Mouse (Mus musculus) intestine, postnatal 0 days (tissue): ENCODE data around the gene Ranbp10. TPM values are rescaled to one million over a fixed set of nuclear protein-coding genes. Genes with fewer than 3 reads are reported as not detected.

Source experiments
- ATAC-seq: fragments of 200-750 bp; cut with Nextera tagmentation; 2 replicates; pipeline ENCODE4 v1.8.0; 2017; ENCODE audit warnings: mild to moderate bottlenecking, moderate TSS enrichment, moderate library complexity
- H3K27ac ChIP-seq: fragments of 300-500 bp; sonication (generic); 2 replicates; pipeline ENCODE4 v1.5.1; 2014; ENCODE audit warnings: mild to moderate bottlenecking, low read depth, low read length, moderate library complexity
- H3K27me3 ChIP-seq: fragments of 300-500 bp; sonication (generic); replicated peaks from 2 replicates; pipeline ENCODE4 v1.6.1; 2014; ENCODE audit warnings: low read length, mixed read lengths; ENCODE audit not compliant: control insufficient read depth, insufficient read depth
- H3K36me3 ChIP-seq: fragments of 300-500 bp; sonication (generic); 2 replicates; pipeline ENCODE4 v1.6.1; 2014; ENCODE audit warnings: mild to moderate bottlenecking, moderate library complexity; ENCODE audit not compliant: control insufficient read depth, insufficient read depth
- H3K4me1 ChIP-seq: fragments of 300-500 bp; sonication (generic); replicated peaks from 2 replicates; pipeline ENCODE4 v1.6.1; 2014; ENCODE audit warnings: antibody characterized with exemption, low read length, mixed read lengths; ENCODE audit not compliant: control insufficient read depth, insufficient read depth
- H3K4me2 ChIP-seq: fragments of 300-500 bp; sonication (generic); replicated peaks from 2 replicates; pipeline ENCODE4 v1.6.1; 2014; ENCODE audit warnings: low read depth, mild to moderate bottlenecking, moderate library complexity
- H3K4me3 ChIP-seq: fragments of 300-500 bp; sonication (generic); 2 replicates; pipeline ENCODE4 v1.5.1; 2014; ENCODE audit warnings: low read depth, low read length
- H3K9ac ChIP-seq: fragments of 300-500 bp; sonication (generic); 2 replicates; pipeline ENCODE4 v1.6.1; 2014; ENCODE audit warnings: mild to moderate bottlenecking, low read depth, low read length
- H3K9me3 ChIP-seq: fragments of 300-500 bp; sonication (generic); 2 replicates; pipeline ENCODE4 v1.6.1; 2016; ENCODE audit warnings: mixed run types; ENCODE audit not compliant: control insufficient read depth
- CTCF ChIP-seq: sonication (generic); IDR thresholded peaks from 2 replicates; pipeline ENCODE4 v1.5.1; 2016; ENCODE audit warnings: low read depth, mild to moderate bottlenecking, control low read depth, antibody characterized with exemption, moderate library complexity
- WGBS: fragments of 180-500 bp; shearing (Covaris S2); extraction: QIAGEN DNeasy Blood & Tissue Kit; methylation state at CpG from one replicate; pipeline ENCODE4 v1.1.7; 2014; 5-methylcytosine and 5-hydroxymethylcytosine counted together
- polyA plus RNA-seq: library from polyadenylated mRNA; unstranded; fragments of >200 nt; fragmentation: Nextera tagmentation; extraction: Ambion mirVana; gene quantifications from 2 replicates; pipeline ENCODE4 v1.2.1, GENCODE M21; 2015

Ranbp10 gene
- polyA plus RNA-seq, 1 experiment from 2014 or later: 4.1 TPM

DNA sequence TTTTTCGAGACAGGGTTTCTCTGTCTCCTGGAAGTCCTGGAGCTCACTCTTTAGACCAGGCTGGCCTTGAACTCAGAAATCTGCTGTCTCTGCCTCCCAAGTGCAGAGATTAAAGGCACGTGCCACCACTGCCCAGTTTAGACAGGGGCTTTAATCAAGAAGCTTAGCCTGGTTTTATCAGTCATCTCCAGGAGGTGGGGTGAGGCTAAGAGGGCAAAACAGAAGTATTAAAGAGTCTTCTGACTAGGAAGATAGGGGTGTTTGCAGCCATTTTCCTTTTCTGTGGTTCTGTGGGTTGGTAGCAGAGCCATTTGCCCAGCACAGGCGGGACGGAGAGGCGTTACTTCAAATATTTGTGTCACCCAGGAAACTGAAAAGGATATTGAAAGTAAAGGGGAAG, 32.2 kb upstream of the Ranbp10 start:
- H3K27me3 ChIP-seq: no peaks in the 10 kb centered on the region
- no peaks in the 10 kb centered on the region for H3K36me3 ChIP-seq
- H3K4me3 ChIP-seq: no peak overlapping the region
- 45% methylated on average over 5 of the region's 5 CpGs for WGBS
- no peak overlapping the region; the same call in 1 of the 2 replicates for H3K4me2 ChIP-seq
- peak overlapping the region; percentile 4; the same call in 1 of the 2 replicates for H3K9ac ChIP-seq
- TF ChIP-seq CTCF: no peak
- H3K9me3 ChIP-seq: no peaks in the 10 kb centered on the region
- peaks cover 10% of the 10 kb centered on the region for H3K4me1 ChIP-seq
- ATAC-seq: no peak
- peak overlapping the region; percentile 51; the same call in 1 of the 2 replicates for H3K27ac ChIP-seq

DNA sequence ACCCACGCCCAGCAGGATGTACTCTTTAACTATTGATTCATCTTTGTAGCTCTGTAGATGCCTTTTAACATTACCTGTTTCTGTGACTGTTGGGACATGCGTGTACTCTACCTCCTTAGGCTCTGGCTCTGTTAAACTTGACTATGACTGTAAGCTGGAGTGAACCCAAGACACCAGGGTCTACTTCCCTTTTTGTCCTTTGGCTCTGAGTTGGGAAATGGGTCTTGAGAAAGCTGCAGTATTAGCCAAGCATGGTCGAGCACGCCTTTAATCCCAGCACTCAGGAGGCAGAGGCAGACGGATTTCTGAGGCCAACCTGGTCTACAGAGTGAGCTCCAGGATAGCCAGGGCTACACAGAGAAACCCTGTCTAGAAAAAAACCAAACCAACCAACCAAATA, 31.3 kb upstream of the Ranbp10 start:
- Histone ChIP-seq H3K9me3 (no peaks in the 10 kb centered on the region), H3K36me3 (no peaks in the 10 kb centered on the region), H3K4me2 (no peak overlapping the region), H3K4me3 (no peak overlapping the region), H3K27ac (no peak overlapping the region), H3K9ac (no peak overlapping the region), H3K27me3 (no peaks in the 10 kb centered on the region), H3K4me1 (peaks cover 10% of the 10 kb centered on the region)
- WGBS: 80% methylated on average over 5 of the region's 5 CpGs
- no peak for TF ChIP-seq CTCF
- no peak for ATAC-seq

DNA sequence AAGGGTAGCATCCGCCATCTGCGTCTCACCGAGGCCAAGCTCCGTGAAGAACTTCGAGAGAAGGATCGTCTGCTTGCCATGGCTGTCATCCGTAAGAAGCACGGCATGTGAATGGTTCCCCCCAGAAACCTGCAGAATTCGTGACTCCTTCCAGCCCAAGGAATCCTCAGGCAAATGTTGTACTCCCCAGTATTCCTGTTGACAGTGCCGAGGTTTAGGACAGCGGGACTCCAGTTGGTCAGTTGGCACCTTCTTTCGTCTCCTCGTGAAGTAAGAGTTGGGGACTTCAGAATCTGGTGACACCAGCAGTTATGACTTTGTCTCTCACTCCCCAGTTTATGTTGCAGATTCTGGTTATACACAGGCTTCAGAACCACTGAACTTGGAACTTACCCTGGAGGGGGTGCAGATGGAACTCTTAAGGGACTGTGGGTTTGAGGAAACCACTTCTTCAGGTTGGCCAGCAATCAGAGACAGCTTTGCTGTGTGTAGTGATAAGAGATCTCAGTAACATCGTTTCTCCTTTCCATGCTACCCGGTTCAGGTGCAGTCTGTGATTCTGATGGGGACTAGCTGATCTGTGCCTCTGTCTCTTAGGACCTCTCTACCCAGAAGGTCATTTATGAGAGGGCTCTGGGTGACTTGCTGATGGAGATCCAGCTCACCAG, 29.2 kb upstream of the Ranbp10 start:
- H3K36me3 ChIP-seq: no peaks in the 10 kb centered on the region
- H3K9ac ChIP-seq: peak overlapping the region; percentile 81
- no peak for ATAC-seq
- 9% methylated on average over 15 of the region's 15 CpGs for WGBS
- H3K4me3 ChIP-seq: peak overlapping the region; percentile 80
- peaks cover 5% of the 10 kb centered on the region for H3K4me1 ChIP-seq
- peak overlapping the region; percentile 97 for H3K4me2 ChIP-seq
- no peaks in the 10 kb centered on the region for H3K9me3 ChIP-seq
- TF ChIP-seq CTCF: no peak
- H3K27ac ChIP-seq: peak overlapping the region; percentile 82; the same call in 1 of the 2 replicates
- no peaks in the 10 kb centered on the region for H3K27me3 ChIP-seq

DNA sequence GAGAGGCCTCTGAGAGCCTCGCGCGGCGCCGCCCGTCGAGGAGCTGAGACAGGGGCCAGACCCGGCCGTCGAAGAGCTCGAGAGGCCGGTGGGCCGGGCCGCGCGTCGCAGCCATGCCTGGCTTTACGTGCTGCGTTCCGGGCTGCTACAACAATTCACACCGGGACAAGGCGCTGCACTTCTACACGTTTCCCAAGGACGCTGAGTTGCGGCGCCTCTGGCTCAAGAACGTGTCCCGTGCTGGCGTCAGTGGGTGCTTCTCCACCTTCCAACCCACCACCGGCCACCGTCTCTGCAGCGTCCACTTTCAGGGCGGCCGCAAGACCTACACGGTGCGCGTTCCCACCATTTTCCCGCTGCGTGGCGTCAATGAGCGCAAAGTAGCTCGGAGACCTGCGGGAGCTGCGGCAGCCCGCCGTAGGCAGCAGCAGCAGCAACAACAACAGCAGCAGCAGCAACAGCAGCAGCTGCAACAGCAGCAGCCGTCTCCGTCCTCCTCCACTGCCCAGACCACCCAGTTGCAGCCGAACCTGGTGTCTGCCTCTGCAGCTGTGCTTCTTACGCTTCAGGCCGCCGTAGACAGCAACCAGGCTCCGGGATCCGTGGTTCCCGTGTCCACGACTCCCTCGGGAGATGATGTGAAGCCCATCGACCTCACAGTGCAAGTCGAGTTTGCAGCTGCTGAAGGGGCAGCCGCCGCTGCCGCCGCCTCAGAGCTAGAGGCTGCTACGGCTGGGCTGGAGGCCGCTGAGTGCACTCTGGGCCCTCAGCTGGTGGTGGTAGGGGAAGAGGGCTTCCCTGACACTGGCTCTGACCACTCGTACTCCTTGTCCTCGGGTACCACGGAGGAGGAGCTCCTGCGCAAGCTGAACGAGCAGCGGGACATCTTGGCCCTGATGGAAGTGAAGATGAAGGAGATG, 28.4 kb upstream of the Ranbp10 start:
- Histone ChIP-seq H3K27me3 (no peaks in the 10 kb centered on the region), H3K9me3 (no peaks in the 10 kb centered on the region), H3K4me3 (peak overlapping the region; percentile 80), H3K9ac (peak overlapping the region; percentile 81), H3K4me1 (peaks cover 5% of the 10 kb centered on the region), H3K36me3 (no peaks in the 10 kb centered on the region), H3K4me2 (peak overlapping the region; percentile 97), H3K27ac (peak overlapping the region; percentile 82)
- ATAC-seq: peak; percentile 44
- under 1% methylated on average over 71 of the region's 71 CpGs for WGBS
- TF ChIP-seq CTCF: peak; percentile 31

DNA sequence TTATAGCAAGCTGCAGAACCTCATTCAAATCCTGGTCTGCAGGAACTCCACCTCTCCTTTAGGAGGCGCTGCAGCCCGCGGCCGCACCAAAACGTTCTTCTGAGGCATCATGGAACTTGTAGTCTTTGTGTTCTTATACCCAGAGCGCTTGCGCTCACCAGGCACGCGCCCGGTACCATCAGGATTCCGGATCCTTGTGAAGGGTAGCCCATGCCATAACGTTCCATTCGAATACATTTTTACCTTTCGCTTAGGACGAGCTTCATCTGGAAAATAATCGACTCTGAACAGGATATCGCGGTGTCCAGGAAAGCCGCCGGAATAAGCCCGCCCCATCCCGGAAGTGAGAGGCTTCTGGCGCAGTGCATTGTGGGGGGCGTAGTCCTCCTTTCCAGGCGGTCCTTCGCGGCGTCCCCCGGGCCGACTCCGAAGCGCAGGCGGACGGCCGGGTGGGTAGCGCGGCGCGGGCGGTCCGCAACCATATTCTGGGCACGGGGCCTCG, 27.6 kb upstream of the Ranbp10 start, which contains the start of gene Thap11:
Thap11 (plus strand) TSS at position 418 of the 502 bp plus-strand sequence.
- peak; percentile 91 for ATAC-seq
- TF ChIP-seq CTCF: peak; percentile 90
- Histone ChIP-seq H3K27me3 (no peaks in the 10 kb centered on the region), H3K9ac (peak within 1 kb of the TSS; percentile 81), H3K4me2 (peak within 1 kb of the TSS; percentile 97), H3K4me3 (peak within 1 kb of the TSS; percentile 80), H3K27ac (peak within 1 kb of the TSS; percentile 82), H3K36me3 (no peaks in the 10 kb centered on the region), H3K4me1 (peaks cover 5% of the 10 kb centered on the region), H3K9me3 (no peaks in the 10 kb centered on the region)
- WGBS: under 1% methylated on average over 43 of the region's 43 CpGs

DNA sequence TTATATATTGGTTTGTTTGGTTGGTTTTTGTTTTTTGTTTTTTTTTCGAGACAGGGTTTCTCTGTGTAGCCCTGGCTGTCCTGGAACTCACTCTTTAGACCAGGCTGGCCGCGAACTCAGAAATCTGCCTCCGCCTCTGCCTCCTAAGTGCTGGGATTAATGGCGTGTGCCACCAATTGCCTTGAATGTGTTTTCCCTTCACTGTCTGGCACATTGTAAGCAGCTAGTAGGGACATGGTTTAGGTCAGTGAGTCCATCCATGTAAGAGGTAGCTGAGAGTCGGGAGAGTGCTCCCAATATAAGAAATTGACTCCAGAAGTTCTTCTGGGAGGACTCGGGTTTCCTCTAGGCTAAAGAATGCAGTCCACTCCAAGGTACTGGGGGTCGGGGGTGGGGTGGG, 27.2 kb upstream of the Ranbp10 start:
- Histone ChIP-seq H3K36me3 (no peaks in the 10 kb centered on the region), H3K4me3 (peak overlapping the region; percentile 80), H3K4me1 (peaks cover 5% of the 10 kb centered on the region), H3K9ac (peak overlapping the region; percentile 81; the same call in 1 of the 2 replicates), H3K9me3 (no peaks in the 10 kb centered on the region), H3K27me3 (no peaks in the 10 kb centered on the region), H3K27ac (peak overlapping the region; percentile 82; the same call in 1 of the 2 replicates), H3K4me2 (peak overlapping the region; percentile 97)
- TF ChIP-seq CTCF: no peak
- 25% methylated on average over 8 of the region's 8 CpGs for WGBS
- ATAC-seq: no peak
